Mouse (Mus musculus): ENCODE results near the gene Plekhm1. TPM values are rescaled to one million over a fixed set of nuclear protein-coding genes. Genes with fewer than 3 reads are reported as not detected.
"Not testable (repeated sequence)": the region's sequence is repeated elsewhere in the genome, so short reads cannot be mapped to it uniquely, and the experiment has no call there.

Gene Plekhm1
- polyA plus RNA-seq (2012; rRNA removed), result 23.9 and 28.0 TPM in 2 replicates

DNA sequence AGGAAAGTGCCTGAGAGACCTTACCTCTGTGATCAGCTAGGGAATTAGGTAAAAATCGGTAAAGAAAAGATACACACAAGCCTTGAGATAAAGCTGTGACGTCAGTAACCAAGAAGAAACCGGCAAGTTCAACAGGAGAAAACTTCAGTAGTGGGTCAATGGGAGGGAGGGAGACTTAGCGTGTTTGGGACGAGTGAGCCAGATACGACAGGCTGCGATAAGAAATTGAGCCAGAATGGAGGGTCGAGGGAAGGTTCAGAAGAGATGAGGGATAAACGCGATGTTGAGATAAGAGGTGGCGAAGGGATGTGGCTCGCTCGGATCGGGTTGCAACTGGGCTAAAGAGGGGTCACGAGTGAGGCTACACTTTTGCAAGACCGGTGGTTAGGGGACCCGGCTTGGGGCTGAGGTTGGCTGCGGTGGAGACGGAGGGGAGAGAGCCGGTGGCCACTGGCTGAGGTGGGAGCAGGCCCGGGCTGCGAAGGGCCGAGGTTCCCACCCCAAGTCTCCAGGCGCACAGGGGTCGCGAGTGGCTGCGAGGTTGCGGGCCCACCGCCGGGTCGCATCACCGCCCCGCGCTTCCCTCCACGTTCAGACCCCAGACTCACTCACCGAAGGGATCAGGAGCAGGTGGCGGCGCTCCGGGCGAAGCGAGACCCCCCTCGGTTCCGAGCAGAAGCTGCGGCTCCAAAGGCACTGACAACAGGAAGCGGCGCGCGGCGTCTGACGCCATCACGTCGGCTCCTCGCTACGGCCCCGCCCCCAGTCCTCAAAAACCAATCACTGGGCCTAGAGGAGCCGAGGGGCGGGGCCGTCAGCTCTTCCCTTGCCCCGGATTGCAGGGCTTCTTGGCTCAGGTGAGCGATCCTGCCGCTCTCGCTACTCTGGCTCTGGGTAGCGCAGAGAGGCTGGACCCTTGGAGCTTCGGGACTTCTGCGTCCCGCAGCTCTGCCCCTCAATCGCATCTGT is at the start of gene Plekhm1:
Plekhm1 (minus strand) TSS at position 707 of the 969 bp plus-strand sequence.
- Histone ChIP-seq H3K4me1 (ENCODE audit: control insufficient read depth, insufficient read depth, low read length) (peaks cover 5% of the 10 kb centered on the region), H3K4me3 (replicated peaks; ENCODE audit: extremely low read depth, low read depth, low read length) (peak within 1 kb of the TSS; percentile 90)
- under 1% methylated on average over 67 of the region's 67 CpGs for WGBS
- no peak for TF ChIP-seq CTCF (IDR thresholded peaks at IDR 0.05; ENCODE audit: insufficient read depth, low read length)
- peak; percentile 77; the same call in 1 of the 2 replicates for TF ChIP-seq POLR2A (IDR thresholded peaks at IDR 0.05; ENCODE audit: borderline replicate concordance, extremely low read depth, low read depth, low read length)
- DNase-seq, result peak; percentile 93

DNA sequence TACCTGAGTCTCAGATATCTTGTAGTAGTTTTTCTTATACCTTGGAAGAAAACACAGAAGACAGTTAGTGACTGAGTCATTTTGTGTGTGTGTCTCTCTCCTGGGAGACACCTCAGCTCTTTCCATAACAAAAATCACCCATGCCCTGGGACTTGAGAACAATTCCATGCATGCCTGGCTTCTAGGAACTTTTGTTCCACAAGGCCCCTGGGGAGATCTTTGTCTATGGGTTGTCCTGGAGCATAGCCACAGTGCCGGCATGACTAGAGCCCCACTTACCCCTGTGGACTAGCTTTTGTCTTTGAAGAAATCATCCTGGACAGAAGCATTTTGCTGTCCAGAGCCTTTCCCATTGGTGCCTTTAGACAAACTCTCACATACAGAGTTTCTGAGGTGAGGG is 38.6 kb upstream of the Plekhm1 start:
- H3K4me3 ChIP-seq (replicated peaks; ENCODE audit: extremely low read depth, low read depth, low read length); DNase-seq; H3K4me1 ChIP-seq (ENCODE audit: control insufficient read depth, insufficient read depth, low read length): not testable (repeated sequence)
- 74% methylated on average over 1 of the region's 1 CpGs for whole genome bisulfite sequencing

DNA sequence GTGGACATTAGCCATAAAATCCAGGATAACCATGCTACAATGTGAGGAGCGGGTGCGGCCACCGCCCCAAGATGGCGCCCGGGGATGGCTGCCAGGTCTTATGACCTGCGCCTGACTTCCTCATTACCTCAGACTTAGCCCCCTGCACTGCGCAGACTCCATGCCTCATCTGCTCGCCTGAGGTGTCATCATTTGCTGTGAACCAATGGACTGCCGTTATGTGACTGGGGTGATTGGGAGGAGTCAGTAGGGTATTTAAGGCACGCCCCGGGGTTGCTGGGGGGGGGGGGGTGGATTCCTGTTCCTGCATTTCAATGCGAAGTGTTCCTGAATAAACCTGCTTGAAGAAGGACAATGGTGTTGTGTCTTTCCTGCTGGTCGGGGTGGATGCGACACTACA is 37.2 kb upstream of the Plekhm1 start:
- not testable (repeated sequence) for H3K4me1 ChIP-seq (ENCODE audit: control insufficient read depth, insufficient read depth, low read length); DNase-seq; H3K4me3 ChIP-seq (replicated peaks; ENCODE audit: extremely low read depth, low read depth, low read length)
- WGBS, result 87% methylated on average over 14 of the region's 14 CpGs

DNA sequence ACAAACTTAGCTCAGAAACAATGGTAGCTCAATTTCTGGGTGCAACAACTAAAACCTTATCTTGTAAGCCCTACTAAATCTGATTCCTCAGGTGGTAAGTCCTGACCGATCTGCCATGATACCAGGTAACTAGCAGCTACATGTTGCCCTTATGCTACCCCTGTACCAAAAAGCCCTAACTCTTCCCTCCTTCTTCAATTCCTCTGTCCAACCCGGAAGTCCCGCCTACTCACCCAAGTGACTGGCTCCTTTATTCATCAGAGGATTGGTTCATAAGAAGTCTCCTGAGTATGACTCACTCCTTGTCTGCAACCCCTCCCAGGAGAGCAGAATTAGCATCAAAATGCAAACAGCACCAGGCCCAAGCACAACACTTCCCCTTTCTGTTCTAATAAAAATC is 31.2 kb upstream of the Plekhm1 start:
- Histone ChIP-seq H3K4me3 (replicated peaks; ENCODE audit: extremely low read depth, low read depth, low read length) (no peak overlapping the region), H3K4me1 (ENCODE audit: control insufficient read depth, insufficient read depth, low read length) (no peaks in the 10 kb centered on the region)
- TF ChIP-seq CTCF (IDR thresholded peaks at IDR 0.05; ENCODE audit: insufficient read depth, low read length) (no peak), POLR2A (IDR thresholded peaks at IDR 0.05; ENCODE audit: borderline replicate concordance, extremely low read depth, low read depth, low read length) (no peak)
- DNase-seq, result no peak
- 91% methylated on average over 3 of the region's 3 CpGs for WGBS

DNA sequence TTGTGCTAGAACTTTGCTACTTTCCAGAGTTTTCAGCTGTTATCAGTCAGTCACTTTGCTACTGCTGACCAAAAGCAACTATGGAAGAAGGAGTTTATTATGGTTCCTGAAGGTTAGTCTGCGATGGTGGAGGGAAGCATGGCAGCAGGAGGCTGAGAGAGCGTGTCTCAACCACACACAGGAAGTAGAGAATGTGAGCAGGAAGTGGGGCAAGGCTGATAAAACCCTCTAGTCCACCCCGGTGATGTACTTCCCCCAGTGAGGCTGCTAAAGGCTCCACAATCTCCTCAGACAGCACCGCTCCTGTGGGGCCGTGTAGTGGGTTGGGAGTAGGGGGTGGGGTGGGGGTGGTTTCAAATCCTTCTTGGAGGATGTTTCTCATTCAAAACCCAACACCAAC is 23.8 kb upstream of the Plekhm1 start:
- Histone ChIP-seq H3K4me3 (replicated peaks; ENCODE audit: extremely low read depth, low read depth, low read length) (no peak overlapping the region), H3K4me1 (ENCODE audit: control insufficient read depth, insufficient read depth, low read length) (no peaks in the 10 kb centered on the region)
- TF ChIP-seq POLR2A (IDR thresholded peaks at IDR 0.05; ENCODE audit: borderline replicate concordance, extremely low read depth, low read depth, low read length), result no peak
- TF ChIP-seq CTCF (IDR thresholded peaks at IDR 0.05; ENCODE audit: insufficient read depth, low read length), result no peak
- WGBS, result 53% methylated on average over 5 of the region's 5 CpGs
- DNase-seq, result no peak

DNA sequence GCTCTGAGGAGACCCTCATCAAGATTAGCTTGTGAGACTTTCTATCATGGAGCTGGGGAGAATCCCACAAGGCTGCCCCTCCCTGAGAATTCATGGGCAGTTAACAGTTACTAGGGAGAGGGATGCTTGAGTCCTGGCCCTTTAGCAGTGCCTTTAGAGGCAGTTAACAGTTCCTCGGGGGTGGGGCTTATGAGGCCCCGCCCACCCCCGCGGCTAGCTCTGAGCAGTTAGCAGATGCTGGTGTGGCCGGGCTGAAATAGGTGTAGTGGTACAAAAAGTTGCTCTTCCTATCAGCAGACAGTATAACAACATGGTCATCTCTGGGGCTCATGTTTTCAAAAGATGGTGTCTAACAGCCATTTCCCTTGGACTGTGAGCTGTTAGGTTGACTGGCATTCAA is 12.5 kb upstream of the Plekhm1 start:
- TF ChIP-seq CTCF (IDR thresholded peaks at IDR 0.05; ENCODE audit: insufficient read depth, low read length), result no peak
- TF ChIP-seq POLR2A (IDR thresholded peaks at IDR 0.05; ENCODE audit: borderline replicate concordance, extremely low read depth, low read depth, low read length), result no peak
- no peak overlapping the region for H3K4me3 ChIP-seq (replicated peaks; ENCODE audit: extremely low read depth, low read depth, low read length)
- WGBS, result 20% methylated on average over 5 of the region's 5 CpGs
- DNase-seq, result no peak
- no peaks in the 10 kb centered on the region for H3K4me1 ChIP-seq (ENCODE audit: control insufficient read depth, insufficient read depth, low read length)

DNA sequence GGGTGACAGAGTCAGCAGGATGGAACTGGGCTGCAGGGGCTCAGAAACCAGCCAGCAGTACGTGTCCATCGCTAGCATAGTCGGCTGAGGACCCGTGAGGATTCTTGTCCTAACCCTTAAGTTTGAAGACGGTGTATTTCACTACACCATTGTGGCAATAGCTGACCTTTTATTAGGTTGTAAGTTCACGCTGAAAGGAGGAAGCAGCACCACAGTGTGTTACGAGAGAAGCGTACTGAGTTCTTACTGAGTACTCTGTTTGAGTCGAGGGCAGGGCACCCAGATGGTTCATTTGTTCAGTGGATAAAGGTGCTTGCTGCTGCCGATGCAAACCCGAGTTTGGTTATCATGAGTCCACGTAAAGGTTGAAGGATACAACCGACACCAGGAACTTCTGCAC is 7.2 kb upstream of the Plekhm1 start:
- DNase-seq, result no peak
- H3K4me1 ChIP-seq (ENCODE audit: control insufficient read depth, insufficient read depth, low read length), result no peaks in the 10 kb centered on the region
- TF ChIP-seq POLR2A (IDR thresholded peaks at IDR 0.05; ENCODE audit: borderline replicate concordance, extremely low read depth, low read depth, low read length) (no peak), CTCF (IDR thresholded peaks at IDR 0.05; ENCODE audit: insufficient read depth, low read length) (no peak)
- WGBS, result 80% methylated on average over 13 of the region's 13 CpGs
- H3K4me3 ChIP-seq (replicated peaks; ENCODE audit: extremely low read depth, low read depth, low read length), result no peak overlapping the region

DNA sequence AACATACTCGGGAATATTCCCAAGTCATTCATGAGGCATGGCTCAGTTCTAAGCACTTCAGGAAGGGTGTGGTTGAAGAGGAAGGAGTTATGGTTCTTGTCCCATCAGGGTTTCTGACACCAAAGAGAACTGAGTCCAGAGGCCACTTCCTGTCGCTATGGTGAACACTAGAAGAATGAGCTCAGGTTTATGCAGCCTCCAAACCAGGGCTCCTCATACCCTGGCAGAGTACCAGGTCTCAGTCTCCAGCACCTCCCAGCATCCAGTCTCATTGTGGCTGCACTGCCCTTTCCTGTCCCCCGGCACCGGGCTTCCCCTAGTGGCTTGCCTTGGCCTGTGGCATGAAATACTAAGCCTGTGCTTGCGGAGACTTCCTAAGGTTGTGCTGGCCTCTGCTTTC is 6.7 kb upstream of the Plekhm1 start:
- TF ChIP-seq CTCF (IDR thresholded peaks at IDR 0.05; ENCODE audit: insufficient read depth, low read length) (no peak), POLR2A (IDR thresholded peaks at IDR 0.05; ENCODE audit: borderline replicate concordance, extremely low read depth, low read depth, low read length) (no peak)
- DNase-seq, result no peak
- Histone ChIP-seq H3K4me1 (ENCODE audit: control insufficient read depth, insufficient read depth, low read length) (no peaks in the 10 kb centered on the region), H3K4me3 (replicated peaks; ENCODE audit: extremely low read depth, low read depth, low read length) (no peak overlapping the region)
- WGBS, result 36% methylated on average over 5 of the region's 5 CpGs

DNA sequence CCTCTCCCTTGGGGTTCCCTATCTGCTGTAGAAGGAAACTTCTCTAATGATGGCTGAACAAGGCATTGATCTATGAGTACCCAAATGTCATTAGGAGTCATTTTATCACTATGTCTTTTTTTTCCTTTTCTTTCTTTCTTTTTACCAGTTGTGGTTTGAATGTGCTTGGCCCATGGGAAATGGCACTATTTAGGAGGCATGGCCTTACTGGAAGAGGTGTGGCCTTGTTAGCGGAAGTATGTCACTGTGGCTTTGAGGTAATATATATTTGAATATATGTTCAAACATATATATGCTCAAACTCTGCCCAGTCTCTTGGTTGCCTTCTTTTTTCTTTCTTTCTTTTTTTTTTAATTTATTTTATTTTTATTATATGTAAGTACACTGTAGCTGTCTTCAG is 1.0 kb upstream of the Plekhm1 start:
- no peak for DNase-seq
- Histone ChIP-seq H3K4me1 (ENCODE audit: control insufficient read depth, insufficient read depth, low read length) (peaks cover 5% of the 10 kb centered on the region), H3K4me3 (replicated peaks; ENCODE audit: extremely low read depth, low read depth, low read length) (no peak overlapping the region)
- 79% methylated on average over 1 of the region's 1 CpGs for WGBS
- TF ChIP-seq CTCF (IDR thresholded peaks at IDR 0.05; ENCODE audit: insufficient read depth, low read length), result no peak
- no peak for TF ChIP-seq POLR2A (IDR thresholded peaks at IDR 0.05; ENCODE audit: borderline replicate concordance, extremely low read depth, low read depth, low read length)

DNA sequence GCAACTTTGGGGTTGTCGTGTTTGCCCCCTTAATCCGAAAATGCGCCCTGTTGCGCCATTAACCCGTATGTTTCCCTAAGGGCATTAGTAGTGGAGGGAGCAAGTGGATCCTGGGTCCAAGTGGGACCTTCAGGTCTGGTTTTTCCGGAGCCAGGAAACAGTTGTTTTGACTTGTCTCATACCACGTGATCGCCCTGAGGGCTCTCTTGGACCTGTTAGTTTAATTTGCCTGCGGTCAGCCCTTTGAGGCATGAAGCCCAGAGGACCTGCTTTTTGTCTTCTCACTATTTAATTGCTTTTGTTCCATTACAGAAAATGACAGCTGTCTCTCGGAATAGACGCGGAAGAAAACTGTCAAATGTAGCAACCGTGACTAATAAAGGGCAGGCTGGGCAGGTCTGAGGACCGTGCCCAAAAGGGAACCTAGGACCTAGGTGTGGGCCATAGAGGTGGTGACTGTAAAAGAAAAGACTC is 500 bp upstream of the Plekhm1 start:
- peaks cover 5% of the 10 kb centered on the region for H3K4me1 ChIP-seq (ENCODE audit: control insufficient read depth, insufficient read depth, low read length)
- 3% methylated on average over 14 of the region's 14 CpGs for WGBS
- H3K4me3 ChIP-seq (replicated peaks; ENCODE audit: extremely low read depth, low read depth, low read length), result peak overlapping the region; percentile 75
- no peak for TF ChIP-seq CTCF (IDR thresholded peaks at IDR 0.05; ENCODE audit: insufficient read depth, low read length)
- TF ChIP-seq POLR2A (IDR thresholded peaks at IDR 0.05; ENCODE audit: borderline replicate concordance, extremely low read depth, low read depth, low read length), result no peak
- no peak for DNase-seq

Data from lung, adult 2 months (tissue).